Mouse (Mus musculus) thymus, adult 18-20 months (tissue): ENCODE data around the gene March6.

Experiments used
- DNase-seq, 2 experiments: peaks; one replicate each; pipeline ENCODE4 v3.0.0; 2022; ENCODE audit warnings: mixed read lengths in 2 of 2

March6 gene

GRCm38 (mm10) chr15:31412933-31413332 is 117.9 kb downstream of the March6 start:
- DNase-seq, result no peak

GRCm38 (mm10) chr15:31412436-31412835 is 118.4 kb downstream of the March6 start:
- DNase-seq, result no peak

- DNase-seq, result no peak
Observed at GRCm38 (mm10) chr15:31407490-31407889, 123.4 kb downstream of the March6 start.

- DNase-seq, result no peak
Observed at GRCm38 (mm10) chr15:31406881-31407280, 124.0 kb downstream of the March6 start.
